Mouse (Mus musculus) ES-E14 (cell line): ENCODE measurements around the gene Abca7.

Experiments used
- CHD2 ChIP-seq: IDR thresholded peaks from 2 replicates; pipeline ENCODE4 v1.6.1; 2014; ENCODE audit warnings: mild to moderate bottlenecking, low read depth, low read length, inconsistent platforms
- HCFC1 ChIP-seq: IDR thresholded peaks from 2 replicates; pipeline ENCODE4 v1.6.1; 2012; ENCODE audit warnings: low read length, inconsistent platforms, borderline replicate concordance; ENCODE audit not compliant: insufficient read depth
- MAFK ChIP-seq: IDR thresholded peaks from 2 replicates; pipeline ENCODE4 v1.6.1; 2014; ENCODE audit warnings: mild to moderate bottlenecking, low read depth, low read length, inconsistent platforms; ENCODE audit not compliant: insufficient read depth
- ZNF384 ChIP-seq: IDR thresholded peaks from 2 replicates; pipeline ENCODE4 v1.6.1; 2012; ENCODE audit warnings: low read depth, low read length, inconsistent platforms

- TF ChIP-seq HCFC1 (no peak), CHD2 (no peak), MAFK (no peak), ZNF384 (no peak)
These were observed 20.1 kb upstream of the Abca7 start for GRCm38 (mm10) chr10:79976071-79976721.
